Mouse (Mus musculus): ENCODE measurements at regions not wholly inside any gene's neighbourhood (a gene's known extent, or its start where the extent isn't known, plus 50 kb on each side); places are given as distances from the start of the nearest gene placed in this dataset.

DNA sequence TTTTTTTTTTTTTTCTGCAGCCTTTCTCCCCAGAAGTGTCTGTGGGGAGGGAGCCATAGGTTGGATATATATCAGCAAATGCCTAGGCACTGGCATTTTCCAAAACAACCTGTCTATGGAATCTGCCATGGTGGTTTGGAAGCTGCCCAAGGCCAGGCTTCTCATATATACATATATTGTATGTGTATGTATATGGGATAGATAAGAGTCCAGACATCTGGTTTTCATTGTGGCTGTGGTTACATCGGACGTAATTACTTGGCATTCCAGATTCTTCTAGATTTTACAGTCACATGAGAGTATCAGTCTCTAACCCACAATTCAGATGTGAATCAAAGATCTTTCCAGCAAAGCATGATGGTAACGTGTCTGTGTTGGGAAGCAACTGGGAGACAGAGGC lies 57.5 kb upstream of the Mylip start:
- TF ChIP-seq CTCF (IDR thresholded peaks at IDR 0.05; ENCODE audit: borderline replicate concordance, insufficient read depth, low read depth, low read length) (no peak), POLR2A (IDR thresholded peaks at IDR 0.05; ENCODE audit: borderline replicate concordance, insufficient read depth, low read length) (no peak)
